Comparison of ENCODE assay signal across 22 mouse cellular contexts in genomic region chr13:50982005-50982404, GRCm38 (mm10).
"Had no signal": no experiment of that assay in that cellular context is flagged by ENCODE, and none has a peak within 500 bp of the region (broad histone marks: within the 10 kb centered on the region; RNA-seq: fewer than 3 reads in every experiment).

No protein-coding gene starts in this region.

- H3K36me3 ChIP-seq: liver, embryonic 15.5 days; lung, embryonic 15.5 days; midbrain, embryonic 13.5 days; midbrain, embryonic 15.5 days; neural tube, embryonic 13.5 days; neural tube, embryonic 15.5 days; stomach, embryonic 15.5 days had no signal

- DNase-seq: liver, postnatal 0 days; lung, adult 2 months; lung, postnatal 14 days; lung, postnatal 36 days; retina, postnatal 1 day; right cerebral cortex, adult 18-20 months; right cerebral cortex, postnatal 14 days; thymus, adult 2 months; thymus, postnatal 25 days; thymus, postnatal 4 days had no signal

- H3K4me1 ChIP-seq: liver, embryonic 15.5 days; lung, embryonic 15.5 days; megakaryocyte, embryonic 14.5 days; midbrain, embryonic 13.5 days; midbrain, embryonic 15.5 days; neural tube, embryonic 13.5 days; neural tube, embryonic 15.5 days; stomach, embryonic 15.5 days had no signal

- H3K27ac ChIP-seq: liver, embryonic 15.5 days; lung, embryonic 15.5 days; macrophage; midbrain, embryonic 13.5 days; midbrain, embryonic 15.5 days; neural tube, embryonic 13.5 days; neural tube, embryonic 15.5 days; stomach, embryonic 15.5 days; stomach, postnatal 0 days had no signal

- H3K4me2 ChIP-seq: liver, embryonic 15.5 days; lung, embryonic 15.5 days; midbrain, embryonic 11.5 days; midbrain, embryonic 13.5 days; midbrain, embryonic 15.5 days; neural tube, embryonic 13.5 days; neural tube, embryonic 15.5 days; stomach, embryonic 15.5 days had no signal

- H3K4me3 ChIP-seq: liver, embryonic 15.5 days; lung, embryonic 15.5 days; megakaryocyte, embryonic 14.5 days; midbrain, embryonic 13.5 days; midbrain, embryonic 15.5 days; neural tube, embryonic 13.5 days; neural tube, embryonic 15.5 days; stomach, embryonic 15.5 days had no signal

- H3K27me3 ChIP-seq: liver, embryonic 15.5 days; lung, embryonic 15.5 days; megakaryocyte, embryonic 14.5 days; midbrain, embryonic 13.5 days; midbrain, embryonic 15.5 days; neural tube, embryonic 13.5 days; neural tube, embryonic 15.5 days; stomach, embryonic 15.5 days had no signal

- H3K9me3 ChIP-seq: liver, embryonic 15.5 days; lung, embryonic 15.5 days; midbrain, embryonic 15.5 days; neural tube, embryonic 13.5 days; neural tube, embryonic 15.5 days; stomach, embryonic 15.5 days had no signal

- ATAC-seq: liver, postnatal 0 days; lung, postnatal 0 days; midbrain, embryonic 13.5 days; midbrain, embryonic 15.5 days had no signal

- H3K9ac ChIP-seq: liver, embryonic 15.5 days; liver, postnatal 0 days; lung, embryonic 15.5 days; midbrain, embryonic 13.5 days; midbrain, embryonic 15.5 days; neural tube, embryonic 13.5 days; neural tube, embryonic 15.5 days; stomach, embryonic 15.5 days had no signal
